Comparison of ENCODE assay signal across 22 mouse cellular contexts in genomic region chr7:47025429-47025828, GRCm38 (mm10). TPM values are rescaled to one million over a fixed set of nuclear protein-coding genes. Genes with fewer than 3 reads are reported as not detected.
DNase-seq lines count a peak whose midpoint lies in the region; ATAC-seq and TF ChIP-seq lines count a peak whose summit lies in the region.
"Had no signal": no experiment of that assay in that cellular context is flagged by ENCODE, and none has a peak within 500 bp of the region (broad histone marks: within the 10 kb centered on the region; RNA-seq: fewer than 3 reads in every experiment).

No protein-coding gene starts in this region.

- no peak overlapping the region for H3K4me2 ChIP-seq in heart, embryonic 12.5 days
- no peak overlapping the region for H3K4me2 ChIP-seq in kidney, embryonic 15.5 days
- H3K4me2 ChIP-seq: embryonic facial prominence, embryonic 13.5 days; forebrain, embryonic 12.5 days; hindbrain, embryonic 12.5 days had no signal

- H3K27ac ChIP-seq in heart, adult 2 months, result peak overlapping the region; percentile 38
- H3K27ac ChIP-seq in heart, embryonic 12.5 days (ENCODE audit: poor library complexity, severe bottlenecking), result no peak overlapping the region
- H3K27ac ChIP-seq in kidney, embryonic 15.5 days, result no peak overlapping the region
- H3K27ac ChIP-seq: embryonic facial prominence, embryonic 13.5 days; forebrain, embryonic 12.5 days; gastrocnemius, adult 2 months; hindbrain, embryonic 12.5 days had no signal

- no peak overlapping the region for H3K4me3 ChIP-seq in heart, adult 2 months
- H3K4me3 ChIP-seq in heart, embryonic 12.5 days, result no peak overlapping the region
- H3K4me3 ChIP-seq in kidney, embryonic 15.5 days (replicated peaks), result no peak overlapping the region
- H3K4me3 ChIP-seq: embryonic facial prominence, embryonic 13.5 days; forebrain, embryonic 12.5 days; gastrocnemius, adult 2 months; hindbrain, embryonic 12.5 days had no signal

- ATAC-seq in heart, embryonic 12.5 days (ENCODE audit: insufficient number of reproducible peaks, low FRiP score), result no peak
- ATAC-seq in kidney, embryonic 15.5 days (replicated peaks; ENCODE audit: low FRiP score), result no peak
- ATAC-seq: hindbrain, embryonic 16.5 days; inflammation-experienced regulatory T-cells, adult 6 months; intestine, postnatal 0 days had no signal

- 46% methylated on average over 9 of the region's 9 CpGs for WGBS in heart, adult 2 months
- 57% methylated on average over 9 of the region's 9 CpGs for WGBS in heart, embryonic 12.5 days
- WGBS in kidney, embryonic 15.5 days, result 76% methylated on average over 9 of the region's 9 CpGs

- no peak for TF ChIP-seq CTCF in heart, adult 2 months (IDR thresholded peaks at IDR 0.05)

- intact Hi-C loops in heart, adult 2 months (cut with DNase I), result no loop called here
- intact Hi-C loops in heart, postnatal 14 days (cut with DNase I), result no loop called here

- peak in 1 of 2 experiments; percentile 36 for DNase-seq in heart, adult 2 months
- DNase-seq in heart, postnatal 14 days, result no peak
- peak; percentile 29 for DNase-seq in heart, postnatal 4 days
- peak; percentile 62 for DNase-seq in kidney, adult 9 months
- DNase-seq: adrenal gland, adult 2 months; adrenal gland, postnatal 25 days; cerebellum, adult 18-20 months; cerebellum, adult 9-11 months; cerebellum, postnatal 36 days; gastrocnemius, adult 2 months; gastrocnemius, postnatal 25 days had no signal

- no peak for TF ChIP-seq POLR2A in heart, adult 2 months (IDR thresholded peaks at IDR 0.05; ENCODE audit: insufficient read depth, low read depth, low read length)

- no peaks in the 10 kb centered on the region for H3K79me2 ChIP-seq in heart, adult 2 months (replicated peaks; ENCODE audit: control insufficient read depth, insufficient read depth, low read length)

- no peak for TF ChIP-seq EP300 in heart, adult 2 months (IDR thresholded peaks at IDR 0.05; ENCODE audit: insufficient read depth, low read depth, low read length)

- no peaks in the 10 kb centered on the region for H3K36me3 ChIP-seq in heart, adult 2 months (ENCODE audit: control insufficient read depth, insufficient read depth, low read length)
- no peaks in the 10 kb centered on the region for H3K36me3 ChIP-seq in heart, embryonic 12.5 days
- H3K36me3 ChIP-seq in kidney, embryonic 15.5 days, result no peaks in the 10 kb centered on the region
- H3K36me3 ChIP-seq: embryonic facial prominence, embryonic 13.5 days; forebrain, embryonic 12.5 days; hindbrain, embryonic 12.5 days had no signal

- no peak overlapping the region for H3K9ac ChIP-seq in heart, adult 2 months (ENCODE audit: low read depth, low read length)
- no peak overlapping the region for H3K9ac ChIP-seq in heart, embryonic 12.5 days
- no peak overlapping the region for H3K9ac ChIP-seq in kidney, embryonic 15.5 days
- H3K9ac ChIP-seq: embryonic facial prominence, embryonic 13.5 days; forebrain, embryonic 12.5 days; hindbrain, embryonic 12.5 days had no signal

- no peaks in the 10 kb centered on the region for H3K27me3 ChIP-seq in heart, adult 2 months (ENCODE audit: control insufficient read depth, insufficient read depth, low read length)
- peaks cover 10% of the 10 kb centered on the region; the same call in 1 of the 2 replicates for H3K27me3 ChIP-seq in heart, embryonic 12.5 days (replicated peaks)
- H3K27me3 ChIP-seq in kidney, embryonic 15.5 days, result peaks cover 2% of the 10 kb centered on the region; the same call in 1 of the 2 replicates
- H3K27me3 ChIP-seq: embryonic facial prominence, embryonic 13.5 days; forebrain, embryonic 12.5 days had no signal

- peaks cover 4% of the 10 kb centered on the region; the same call in 1 of the 2 replicates for H3K4me1 ChIP-seq in heart, adult 2 months (ENCODE audit: control insufficient read depth, insufficient read depth, low read length)
- no peaks in the 10 kb centered on the region for H3K4me1 ChIP-seq in heart, embryonic 12.5 days (replicated peaks)
- H3K4me1 ChIP-seq in kidney, embryonic 15.5 days, result peaks cover 4% of the 10 kb centered on the region; the same call in 1 of the 2 replicates
- H3K4me1 ChIP-seq: embryonic facial prominence, embryonic 13.5 days; forebrain, embryonic 12.5 days; hindbrain, embryonic 12.5 days had no signal

- H3K9me3 ChIP-seq in heart, embryonic 12.5 days (replicated peaks), result no peaks in the 10 kb centered on the region
- H3K9me3 ChIP-seq in kidney, embryonic 15.5 days (replicated peaks), result no peaks in the 10 kb centered on the region
- H3K9me3 ChIP-seq: embryonic facial prominence, embryonic 13.5 days; forebrain, embryonic 12.5 days; hindbrain, embryonic 12.5 days had no signal

RNA-seq across cellular contexts. Expression of gene Spty2d1, which starts 17.2 kb away (rescaled TPM):
- total RNA-seq in heart, adult 2 months (2021), result 1 to 10 TPM; 6.9 to 8.5 TPM
- polyA plus RNA-seq in heart, adult 2 months (2012; rRNA removed), result 2.7 and 4.3 TPM in 2 replicates
- total RNA-seq in heart, postnatal 14 days (2021), result 10 to 100 TPM; 10.2 to 11.1 TPM
- 10 to 100 TPM; 15.1 to 15.7 TPM for total RNA-seq in heart, postnatal 4 days (2021)
- polyA plus RNA-seq in heart, embryonic 12.5 days (2016; fragmentation: Nextera tagmentation; extraction: Ambion mirVana), result 19.4 and 19.8 TPM in 2 replicates
- polyA plus RNA-seq in kidney, embryonic 15.5 days (2015; fragmentation: Nextera tagmentation; extraction: Ambion mirVana), result 18.8 and 19.4 TPM in 2 replicates

RNA-seq across cellular contexts. Expression of gene Tmem86a, which starts 25.0 kb away (rescaled TPM):
- 10 to 100 TPM; 20.0 to 25.0 TPM for total RNA-seq in heart, adult 2 months (2021)
- polyA plus RNA-seq in heart, adult 2 months (2012; rRNA removed), result 45.5 and 54.8 TPM in 2 replicates
- total RNA-seq in heart, postnatal 14 days (2021), result 10 to 100 TPM; 26.4 to 31.0 TPM
- 10 to 100 TPM; 16.9 to 23.8 TPM for total RNA-seq in heart, postnatal 4 days (2021)
- 19.2 and 22.0 TPM in 2 replicates for polyA plus RNA-seq in heart, embryonic 12.5 days (2016; fragmentation: Nextera tagmentation; extraction: Ambion mirVana)
- 28.1 and 30.2 TPM in 2 replicates for polyA plus RNA-seq in kidney, embryonic 15.5 days (2015; fragmentation: Nextera tagmentation; extraction: Ambion mirVana)

RNA-seq across cellular contexts. Expression of gene Gm9999, which starts 42.0 kb away (rescaled TPM):
- total RNA-seq in heart, adult 2 months (2021), result not detected
- 1.1 TPM in 1 of 2 replicates, not detected in the other for polyA plus RNA-seq in heart, adult 2 months (2012; rRNA removed)
- not detected for total RNA-seq in heart, postnatal 14 days (2021)
- total RNA-seq in heart, postnatal 4 days (2021), result not detected
- not detected in 2 replicates for polyA plus RNA-seq in heart, embryonic 12.5 days (2016; fragmentation: Nextera tagmentation; extraction: Ambion mirVana)
- not detected in 2 replicates for polyA plus RNA-seq in kidney, embryonic 15.5 days (2015; fragmentation: Nextera tagmentation; extraction: Ambion mirVana)
- total RNA-seq: adrenal gland, adult 2 months; adrenal gland, postnatal 25 days; ES-E14; gastrocnemius, adult 2 months; gastrocnemius, postnatal 25 days; granulocyte monocyte progenitor cell, adult 5-6 weeks; heart, postnatal 10 days had no signal
- polyA plus RNA-seq: adrenal gland, adult 2 months; embryonic facial prominence, embryonic 13.5 days; forebrain, embryonic 12.5 days; hindbrain, embryonic 12.5 days; hindbrain, embryonic 16.5 days; inflammation-experienced regulatory T-cells, adult 6 months; intestine, postnatal 0 days had no signal

Comparison
In these comparisons a context has a peak if more than half of its experiments do, and no peak if none do; other contexts are left out.
1. DNase-seq: peak in heart, postnatal 4 days (single experiment) and kidney, adult 9 months (single experiment); none in heart, postnatal 14 days (0 of 2).